Mouse (Mus musculus): ENCODE data around the gene Pced1b.

DNA sequence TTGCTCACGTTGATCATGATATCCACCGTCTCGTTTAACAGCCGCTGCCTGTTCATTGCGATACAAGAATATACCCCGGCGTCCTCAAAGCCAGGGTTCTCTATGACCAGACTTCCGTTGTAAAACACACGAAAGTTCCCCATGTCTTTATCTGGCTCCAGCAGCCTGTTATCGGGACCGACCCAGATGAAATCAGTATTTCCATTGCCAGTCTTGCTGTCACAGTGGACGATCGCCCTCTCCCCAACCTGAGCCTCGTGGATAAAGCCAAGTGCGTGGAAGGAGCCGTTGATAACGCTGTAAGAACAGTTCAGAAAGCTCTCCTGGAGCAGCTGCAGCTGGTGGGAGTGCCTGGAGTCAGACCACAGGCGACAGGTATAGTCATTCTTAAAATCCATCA lies 1.5 kb upstream of the Pced1b start:
- TF ChIP-seq USF1 (IDR thresholded peaks at IDR 0.05; ENCODE audit: low read depth, low read length) (no peak), USF2 (IDR thresholded peaks at IDR 0.05; ENCODE audit: borderline replicate concordance in 1 of 2, insufficient read depth in 1 of 2, low read depth in 1 of 2, low read length in 2 of 2) (no peak), CTCF (IDR thresholded peaks at IDR 0.05 in 2 of 3, conservative IDR thresholded peaks at IDR 0.05 in 1 of 3; ENCODE audit: control insufficient read depth in 1 of 3, insufficient read depth in 1 of 3, low read depth in 2 of 3, low read length in 3 of 3, poor library complexity in 1 of 3, severe bottlenecking in 1 of 3) (no peak), POLR2A (IDR thresholded peaks at IDR 0.05; ENCODE audit: control insufficient read depth in 1 of 2, insufficient read depth in 1 of 2, low read depth in 1 of 2, low read length in 2 of 2, poor library complexity in 1 of 2) (no peak), EP300 (IDR thresholded peaks at IDR 0.05; ENCODE audit: low read depth in 1 of 2, low read length in 2 of 2) (no peak), BHLHE40 (IDR thresholded peaks at IDR 0.05; ENCODE audit: borderline replicate concordance, low read depth, low read length) (no peak), E2F4 (IDR thresholded peaks at IDR 0.05; ENCODE audit: borderline replicate concordance, low read depth, low read length) (no peak), SMC3 (IDR thresholded peaks at IDR 0.05; ENCODE audit: low read depth, low read length) (no peak)
